Mouse (Mus musculus): ENCODE measurements at regions not wholly inside any gene's neighbourhood (a gene's known extent, or its start where the extent isn't known, plus 50 kb on each side); places are given as distances from the start of the nearest gene placed in this dataset.

GRCm38 (mm10) chr13:31166286-31166685 is 192.3 kb downstream of the Gm5447 start:
- no peak overlapping the region for H3K27ac ChIP-seq (ENCODE audit: poor library complexity, severe bottlenecking)
- H3K9ac ChIP-seq, result no peak overlapping the region
- H3K9me3 ChIP-seq (replicated peaks), result no peaks in the 10 kb centered on the region
- H3K4me1 ChIP-seq (replicated peaks), result no peaks in the 10 kb centered on the region
- no peak for ATAC-seq (ENCODE audit: insufficient number of reproducible peaks, low FRiP score)
- WGBS, result 62% methylated on average over 5 of the region's 5 CpGs
- no peak overlapping the region for H3K4me3 ChIP-seq
- no peaks in the 10 kb centered on the region for H3K27me3 ChIP-seq (replicated peaks)
- no peak overlapping the region for H3K4me2 ChIP-seq
- no peaks in the 10 kb centered on the region for H3K36me3 ChIP-seq

DNA sequence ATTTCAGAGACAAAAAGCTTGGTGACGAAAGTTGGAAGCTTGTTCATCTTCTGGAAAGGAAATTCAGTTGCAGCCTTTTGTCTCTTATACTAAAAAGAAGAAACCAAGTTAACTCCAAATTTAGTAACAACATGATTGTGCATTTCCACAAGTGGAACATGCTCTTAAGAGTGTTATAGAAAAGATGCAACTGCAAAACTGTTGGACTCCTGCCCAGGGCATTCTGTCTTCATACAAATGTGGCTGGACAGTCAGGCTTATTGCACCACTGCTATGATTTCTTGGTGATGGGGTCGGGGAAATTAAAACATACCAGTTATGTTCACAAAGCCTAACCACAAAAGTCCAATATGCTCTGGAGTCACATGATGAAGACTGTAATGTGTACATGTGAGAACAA is 194.8 kb downstream of the Gm5447 start:
- H3K4me2 ChIP-seq, result no peak overlapping the region
- H3K4me3 ChIP-seq, result no peak overlapping the region
- no peak for ATAC-seq (ENCODE audit: insufficient number of reproducible peaks, low FRiP score)
- H3K9me3 ChIP-seq (replicated peaks), result no peaks in the 10 kb centered on the region
- no peak overlapping the region for H3K27ac ChIP-seq (ENCODE audit: poor library complexity, severe bottlenecking)
- H3K27me3 ChIP-seq (replicated peaks), result no peaks in the 10 kb centered on the region
- H3K4me1 ChIP-seq (replicated peaks), result no peaks in the 10 kb centered on the region
- H3K36me3 ChIP-seq, result no peaks in the 10 kb centered on the region
- WGBS, result 71% methylated on average over 2 of the region's 2 CpGs
- no peak overlapping the region for H3K9ac ChIP-seq

- 72% methylated on average over 2 of the region's 2 CpGs for WGBS
- Histone ChIP-seq H3K36me3 (no peaks in the 10 kb centered on the region), H3K27ac (ENCODE audit: poor library complexity, severe bottlenecking) (no peak overlapping the region), H3K9me3 (replicated peaks) (no peaks in the 10 kb centered on the region), H3K27me3 (replicated peaks) (no peaks in the 10 kb centered on the region), H3K9ac (no peak overlapping the region), H3K4me3 (no peak overlapping the region), H3K4me2 (no peak overlapping the region), H3K4me1 (replicated peaks) (no peaks in the 10 kb centered on the region)
- ATAC-seq (ENCODE audit: insufficient number of reproducible peaks, low FRiP score), result no peak
Measured at GRCm38 (mm10) chr13:31171751-31172150, 197.7 kb downstream of the Gm5447 start.

GRCm38 (mm10) chr13:31172580-31172979 is 198.6 kb downstream of the Gm5447 start:
- no peaks in the 10 kb centered on the region for H3K27me3 ChIP-seq (replicated peaks)
- WGBS, result 70% methylated on average over 5 of the region's 5 CpGs
- H3K36me3 ChIP-seq, result no peaks in the 10 kb centered on the region
- H3K4me2 ChIP-seq, result no peak overlapping the region
- no peak overlapping the region for H3K4me3 ChIP-seq
- ATAC-seq (ENCODE audit: insufficient number of reproducible peaks, low FRiP score), result no peak
- no peak overlapping the region for H3K9ac ChIP-seq
- no peak overlapping the region for H3K27ac ChIP-seq (ENCODE audit: poor library complexity, severe bottlenecking)
- H3K9me3 ChIP-seq (replicated peaks), result no peaks in the 10 kb centered on the region
- 0 out of 2 replicates have a peak, but pooled peaks cover 3% of the 10 kb centered on the region for H3K4me1 ChIP-seq (replicated peaks)

DNA sequence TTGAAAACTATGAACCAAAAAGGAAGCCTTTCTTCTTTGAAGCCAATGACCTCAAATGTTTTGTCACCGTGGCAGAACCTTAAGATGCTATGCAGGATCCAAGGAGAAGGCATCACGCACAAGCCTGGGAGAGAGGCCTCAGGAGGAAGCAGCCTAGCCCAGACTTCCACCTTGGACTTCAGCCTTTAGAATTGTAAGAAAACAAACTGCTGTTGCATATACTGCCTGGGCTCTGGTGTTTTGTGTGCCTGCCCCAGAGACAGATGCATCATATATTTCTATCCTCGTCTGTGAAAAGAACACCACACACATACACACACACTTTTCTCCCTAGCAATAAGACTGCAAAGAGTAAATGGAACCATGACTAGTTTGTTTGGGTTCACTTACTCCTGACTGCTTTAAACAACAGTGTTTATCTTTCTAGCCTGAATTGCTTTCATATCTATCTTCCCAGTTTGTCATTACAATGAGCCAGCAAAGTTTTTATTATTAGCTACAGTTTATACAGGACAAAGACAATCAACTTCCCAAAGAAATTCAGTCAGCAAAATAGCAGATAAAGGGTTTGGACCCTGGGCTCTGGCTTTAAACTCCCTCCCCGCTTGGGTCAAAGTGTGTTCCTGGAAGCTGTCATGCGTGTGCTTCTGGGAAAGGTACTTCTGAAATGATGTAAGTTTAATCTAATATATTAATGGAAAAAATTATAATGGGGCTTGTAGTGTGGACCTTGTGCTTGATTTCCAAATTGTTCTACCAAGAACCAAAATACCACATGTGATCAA is 204.2 kb downstream of the Gm5447 start:
- WGBS, result 68% methylated on average over 5 of the region's 5 CpGs
- no peak overlapping the region for H3K27ac ChIP-seq (ENCODE audit: poor library complexity, severe bottlenecking)

DNA sequence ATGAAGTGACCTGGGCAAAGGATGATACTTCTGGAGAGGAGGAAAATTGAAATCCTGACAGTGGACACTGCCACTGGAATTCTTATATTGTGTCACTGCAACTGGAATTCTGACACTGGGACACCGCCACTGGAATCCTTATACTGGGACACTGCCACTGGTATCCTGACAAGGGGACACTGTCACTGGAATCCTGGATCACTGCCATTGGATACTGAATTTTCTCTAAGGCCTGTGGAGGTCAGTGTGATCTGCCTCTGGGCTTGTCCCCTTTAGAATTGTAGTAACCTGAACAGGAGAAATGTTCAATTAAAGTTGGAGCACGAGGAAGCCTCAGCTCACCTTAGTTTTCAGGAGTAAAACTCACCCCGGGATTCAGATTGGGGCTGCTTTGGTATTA is 205.0 kb downstream of the Gm5447 start:
- H3K9me3 ChIP-seq (replicated peaks), result no peaks in the 10 kb centered on the region
- H3K36me3 ChIP-seq, result no peaks in the 10 kb centered on the region
- H3K4me3 ChIP-seq, result no peak overlapping the region
- 78% methylated on average over 3 of the region's 3 CpGs for WGBS
- H3K4me1 ChIP-seq (replicated peaks), result peaks cover 10% of the 10 kb centered on the region; the same call in 1 of the 2 replicates
- no peak overlapping the region for H3K9ac ChIP-seq
- ATAC-seq (ENCODE audit: insufficient number of reproducible peaks, low FRiP score), result no peak
- no peak overlapping the region for H3K4me2 ChIP-seq
- H3K27me3 ChIP-seq (replicated peaks), result no peaks in the 10 kb centered on the region
- no peak overlapping the region for H3K27ac ChIP-seq (ENCODE audit: poor library complexity, severe bottlenecking)

More for the DNA sequence above, 204.2 kb downstream of the Gm5447 start:
- Histone ChIP-seq H3K4me3 (no peak overlapping the region), H3K9ac (no peak overlapping the region), H3K36me3 (no peaks in the 10 kb centered on the region), H3K27me3 (replicated peaks) (no peaks in the 10 kb centered on the region), H3K9me3 (replicated peaks) (no peaks in the 10 kb centered on the region), H3K4me1 (replicated peaks) (peaks cover 10% of the 10 kb centered on the region; the same call in 1 of the 2 replicates), H3K4me2 (no peak overlapping the region)
- no peak for ATAC-seq (ENCODE audit: insufficient number of reproducible peaks, low FRiP score)

DNA sequence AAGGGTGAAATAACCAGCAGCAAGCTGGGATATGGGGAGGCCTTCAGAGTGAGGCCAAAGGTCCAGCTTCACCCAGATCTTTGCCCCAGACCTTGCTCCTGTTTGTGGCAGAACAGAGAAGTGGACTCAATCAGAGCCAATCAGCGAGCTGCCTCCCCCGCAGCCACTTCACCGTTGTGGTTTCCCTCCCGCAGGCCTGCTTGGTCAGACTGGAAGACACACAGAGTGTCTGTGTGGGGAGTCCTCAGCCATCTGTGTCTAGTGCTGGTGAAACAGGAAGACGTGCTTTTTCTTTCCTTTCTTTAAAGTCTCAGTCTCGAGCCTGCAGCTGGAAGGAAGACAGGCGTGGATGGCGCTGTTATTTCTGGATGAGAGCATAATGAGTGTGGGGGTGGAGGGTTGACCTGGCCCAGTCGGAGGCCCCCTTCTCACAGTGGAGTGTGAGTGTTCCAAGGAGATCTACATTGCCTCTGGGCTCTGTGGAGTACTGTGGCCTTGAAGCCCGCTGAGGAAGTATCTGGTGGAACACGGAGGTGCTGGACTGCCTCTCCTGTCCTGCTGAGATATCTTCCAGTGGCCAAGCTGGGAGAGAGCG is 205.5 kb downstream of the Gm5447 start:
- no peaks in the 10 kb centered on the region for H3K36me3 ChIP-seq
- no peak overlapping the region for H3K27ac ChIP-seq (ENCODE audit: poor library complexity, severe bottlenecking)
- no peak overlapping the region for H3K4me3 ChIP-seq
- no peaks in the 10 kb centered on the region for H3K27me3 ChIP-seq (replicated peaks)
- H3K9me3 ChIP-seq (replicated peaks), result no peaks in the 10 kb centered on the region
- 33% methylated on average over 12 of the region's 12 CpGs for WGBS
- peaks cover 10% of the 10 kb centered on the region; the same call in 1 of the 2 replicates for H3K4me1 ChIP-seq (replicated peaks)
- peak; percentile 18; the same call in 1 of the 2 replicates for ATAC-seq (ENCODE audit: insufficient number of reproducible peaks, low FRiP score)
- H3K4me2 ChIP-seq, result peak overlapping the region; percentile 20; the same call in 1 of the 2 replicates
- H3K9ac ChIP-seq, result no peak overlapping the region

DNA sequence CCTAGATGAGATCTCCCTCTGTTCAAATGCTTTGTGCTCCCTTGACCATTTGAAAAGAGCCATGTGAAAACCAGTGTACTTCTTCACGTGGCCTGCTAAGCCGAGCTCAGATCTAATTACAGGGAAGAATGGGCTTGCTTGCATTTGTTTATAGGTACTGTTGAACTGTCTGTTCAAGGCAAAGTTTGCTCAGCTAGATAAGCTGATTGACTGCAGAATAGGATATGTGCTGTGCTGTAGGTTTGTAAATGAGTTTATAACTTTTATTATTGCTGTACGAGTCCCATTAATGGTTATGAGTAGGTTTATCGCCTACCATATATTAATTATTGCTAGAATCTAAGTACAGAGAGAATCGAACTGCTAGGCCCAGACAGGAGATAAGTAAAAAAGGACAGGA is 207.5 kb downstream of the Gm5447 start:
- Histone ChIP-seq H3K4me1 (replicated peaks) (peaks cover 10% of the 10 kb centered on the region; the same call in 1 of the 2 replicates), H3K27me3 (replicated peaks) (no peaks in the 10 kb centered on the region), H3K4me3 (no peak overlapping the region), H3K4me2 (no peak overlapping the region), H3K36me3 (no peaks in the 10 kb centered on the region), H3K9ac (no peak overlapping the region), H3K9me3 (replicated peaks) (no peaks in the 10 kb centered on the region), H3K27ac (ENCODE audit: poor library complexity, severe bottlenecking) (no peak overlapping the region)
- ATAC-seq (ENCODE audit: insufficient number of reproducible peaks, low FRiP score), result no peak
- 73% methylated on average over 5 of the region's 5 CpGs for WGBS

GRCm38 (mm10) chr13:31184845-31185834 is 211.1 kb downstream of the Gm5447 start:
- no peaks in the 10 kb centered on the region for H3K36me3 ChIP-seq
- H3K9ac ChIP-seq, result no peak overlapping the region
- ATAC-seq (ENCODE audit: insufficient number of reproducible peaks, low FRiP score), result no peak
- WGBS, result 66% methylated on average over 14 of the region's 14 CpGs
- H3K4me2 ChIP-seq, result no peak overlapping the region
- no peak overlapping the region for H3K27ac ChIP-seq (ENCODE audit: poor library complexity, severe bottlenecking)
- no peaks in the 10 kb centered on the region for H3K27me3 ChIP-seq (replicated peaks)
- H3K9me3 ChIP-seq (replicated peaks), result no peaks in the 10 kb centered on the region
- H3K4me3 ChIP-seq, result no peak overlapping the region
- no peaks in the 10 kb centered on the region for H3K4me1 ChIP-seq (replicated peaks)

GRCm38 (mm10) chr13:31186805-31187589 is 213.0 kb downstream of the Gm5447 start:
- no peaks in the 10 kb centered on the region for H3K4me1 ChIP-seq (replicated peaks)
- no peak overlapping the region for H3K9ac ChIP-seq
- H3K4me2 ChIP-seq, result no peak overlapping the region
- WGBS, result 57% methylated on average over 5 of the region's 5 CpGs
- H3K36me3 ChIP-seq, result no peaks in the 10 kb centered on the region
- H3K9me3 ChIP-seq (replicated peaks), result no peaks in the 10 kb centered on the region
- no peak overlapping the region for H3K27ac ChIP-seq (ENCODE audit: poor library complexity, severe bottlenecking)
- ATAC-seq (ENCODE audit: insufficient number of reproducible peaks, low FRiP score), result no peak
- H3K4me3 ChIP-seq, result no peak overlapping the region
- H3K27me3 ChIP-seq (replicated peaks), result no peaks in the 10 kb centered on the region

Measured in heart, embryonic 12.5 days (tissue).